Mouse (Mus musculus): ENCODE results near the gene Ebf1.

- TF ChIP-seq CTCF (IDR thresholded peaks at IDR 0.05) (no peak), EP300 (IDR thresholded peaks at IDR 0.05) (no peak)
Observed at GRCm38 (mm10) chr11:44685129-44685528, 68.0 kb downstream of the Ebf1 start.
